ENCODE assay signal across 25 mouse cellular contexts in genomic region chr1:118236032-118236431, GRCm38 (mm10). TPM values are rescaled to one million over a fixed set of nuclear protein-coding genes. Genes with fewer than 3 reads are reported as not detected.
"Had no signal": no experiment of that assay in that cellular context is flagged by ENCODE, and none has a peak within 500 bp of the region (broad histone marks: within the 10 kb centered on the region; RNA-seq: fewer than 3 reads in every experiment).

No protein-coding gene starts in this region.

- H3K9ac ChIP-seq: liver, embryonic 15.5 days; liver, postnatal 0 days; lung, embryonic 15.5 days; midbrain, embryonic 12.5 days; neural tube, embryonic 12.5 days had no signal

- H3K27ac ChIP-seq: liver, embryonic 15.5 days; lung, embryonic 15.5 days; macrophage; midbrain, embryonic 12.5 days; neural tube, embryonic 12.5 days had no signal

- ATAC-seq: liver, postnatal 0 days; lung, postnatal 0 days; midbrain, embryonic 16.5 days had no signal

- H3K4me2 ChIP-seq: liver, embryonic 15.5 days; lung, embryonic 15.5 days; midbrain, embryonic 12.5 days; neural tube, embryonic 12.5 days had no signal

- H3K4me1 ChIP-seq: liver, embryonic 15.5 days; lung, embryonic 15.5 days; megakaryocyte, embryonic 14.5 days; midbrain, embryonic 12.5 days; neural tube, embryonic 12.5 days had no signal

- H3K27me3 ChIP-seq: liver, embryonic 15.5 days; lung, embryonic 15.5 days; megakaryocyte, embryonic 14.5 days; midbrain, embryonic 12.5 days; neural tube, embryonic 12.5 days had no signal

- H3K36me3 ChIP-seq: liver, embryonic 15.5 days; lung, embryonic 15.5 days; midbrain, embryonic 12.5 days; neural tube, embryonic 12.5 days had no signal

- H3K4me3 ChIP-seq: liver, embryonic 15.5 days; lung, embryonic 15.5 days; megakaryocyte, embryonic 14.5 days; midbrain, embryonic 12.5 days; neural tube, embryonic 12.5 days had no signal

- DNase-seq: liver, postnatal 0 days; lung, adult 2 months; lung, postnatal 14 days; lung, postnatal 36 days; midbrain, embryonic 14.5 days; retina, postnatal 1 day; right cerebral cortex, adult 18-20 months; right cerebral cortex, postnatal 25 days; right cerebral cortex, postnatal 4 days; spleen, adult 18-20 months; thymus, adult 2 months; thymus, postnatal 25 days; thymus, postnatal 4 days had no signal

- H3K9me3 ChIP-seq: liver, embryonic 15.5 days; lung, embryonic 15.5 days; megakaryocyte, embryonic 14.5 days; midbrain, embryonic 12.5 days; neural tube, embryonic 12.5 days had no signal

RNA-seq across cellular contexts. Expression of gene Gm29106, which starts 59.7 kb away (rescaled TPM):
- total RNA-seq: megakaryocyte progenitor cell, adult 5-6 weeks; neutrophil, adult 5-6 weeks had no signal
- polyA plus RNA-seq: liver, postnatal 0 days; lung, adult 2 months; lung, embryonic 15.5 days; macrophage; small intestine, adult 2 months; thymus, adult 2 months; urinary bladder, adult 2 months had no signal
